Mouse (Mus musculus): ENCODE results near the gene Tatdn3.

- no peak for TF ChIP-seq CEBPB (IDR thresholded peaks at IDR 0.05; ENCODE audit: insufficient read depth, poor library complexity, severe bottlenecking)
- no peak for TF ChIP-seq MAX (IDR thresholded peaks at IDR 0.05; ENCODE audit: low read depth)
- no peak for TF ChIP-seq POLR2A (IDR thresholded peaks at IDR 0.05; ENCODE audit: insufficient read length, low read depth)
- no peak for TF ChIP-seq MYOD1 (IDR thresholded peaks at IDR 0.05; ENCODE audit: control insufficient read depth in 1 of 3, insufficient read length in 2 of 3, low read depth in 2 of 3)
- TF ChIP-seq POLR2AphosphoS2 (IDR thresholded peaks at IDR 0.05; ENCODE audit: insufficient read length, low read depth) = no peak
- TF ChIP-seq USF1 (IDR thresholded peaks at IDR 0.05; ENCODE audit: low read depth) = no peak
- no peak for TF ChIP-seq TCF12 (IDR thresholded peaks at IDR 0.05; ENCODE audit: insufficient read depth, poor library complexity, severe bottlenecking)
- no peak for TF ChIP-seq MYOG (IDR thresholded peaks at IDR 0.05; ENCODE audit: control insufficient read depth in 1 of 3, insufficient read depth in 1 of 3, insufficient read length in 2 of 3, low read depth in 2 of 3)
- TF ChIP-seq REST (IDR thresholded peaks at IDR 0.05; ENCODE audit: insufficient read depth, insufficient read length) = no peak
- no peak for TF ChIP-seq E2F4 (IDR thresholded peaks at IDR 0.05; ENCODE audit: insufficient read depth)
- TF ChIP-seq SRF (IDR thresholded peaks at IDR 0.05; ENCODE audit: control insufficient read depth, insufficient read length, low read depth) = no peak
- TF ChIP-seq TCF3 (IDR thresholded peaks at IDR 0.05; ENCODE audit: insufficient read length, low read depth) = no peak
Observed at GRCm38 (mm10) chr1:191096871-191097681, 34.3 kb upstream of the Tatdn3 start.
